Mouse (Mus musculus) splenic B cell, adult 2 months (primary cell): Measurements from ENCODE around the gene Mrpl20.
"Not testable (repeated sequence)": the region's sequence is repeated elsewhere in the genome, so short reads cannot be mapped to it uniquely, and the experiment has no call there.

Experiments
- DNase-seq: peaks from one replicate; pipeline ENCODE4 v3.0.0-alpha.2; 2011; ENCODE audit warnings: low read depth, low spot score
- H3K27me3 ChIP-seq: 2 replicates; pipeline ENCODE4 v1.6.1; 2012; ENCODE audit warnings: mild to moderate bottlenecking, low read length, moderate library complexity, mixed read lengths; ENCODE audit not compliant: control insufficient read depth, poor library complexity, insufficient read depth, severe bottlenecking
- H3K36me3 ChIP-seq: 2 replicates; pipeline ENCODE4 v1.6.1; 2012; ENCODE audit warnings: mild to moderate bottlenecking, low read length, moderate library complexity, mixed read lengths; ENCODE audit not compliant: control insufficient read depth, poor library complexity, insufficient read depth, severe bottlenecking

The Mrpl20 gene

DNA sequence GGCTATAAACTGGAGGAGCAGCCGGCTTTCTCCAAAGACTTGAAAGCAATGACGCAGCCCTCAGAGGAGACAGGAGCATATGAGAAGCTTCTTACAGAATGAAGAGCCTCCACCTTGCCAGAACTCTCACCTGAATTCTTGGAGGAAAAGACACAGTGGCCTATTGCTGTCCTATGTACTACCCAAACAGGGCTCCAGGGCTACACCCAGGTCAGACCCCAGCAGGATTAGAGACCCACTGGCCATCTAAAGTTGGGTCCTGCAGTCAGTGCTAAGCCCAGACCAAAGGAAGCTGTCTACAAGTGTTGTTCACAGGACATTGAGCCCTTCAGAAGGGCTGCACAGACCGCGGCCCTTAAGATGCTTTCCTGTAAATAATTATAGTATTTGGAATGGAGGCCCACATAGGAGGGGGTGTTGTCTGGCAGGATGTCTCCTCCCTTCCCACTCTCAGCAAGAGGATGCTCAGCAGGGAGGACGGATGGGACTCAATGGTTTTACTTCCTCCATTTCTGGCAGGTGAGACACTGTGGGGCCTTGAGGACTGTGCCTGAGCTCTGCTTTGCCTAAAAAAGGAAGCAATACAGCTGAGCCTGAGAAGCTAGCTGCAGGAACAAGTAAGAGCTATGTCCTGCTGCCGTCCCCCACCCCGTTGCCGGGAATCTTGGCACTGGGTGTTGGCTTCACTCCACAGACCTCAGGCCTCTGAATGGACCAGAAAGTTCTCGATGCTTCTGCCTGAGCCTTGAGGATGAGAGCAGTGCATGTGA lies 27.5 kb upstream of the Mrpl20 start:
- H3K36me3 ChIP-seq, result no peaks in the 10 kb centered on the region
- peak; percentile 67 for DNase-seq

DNA sequence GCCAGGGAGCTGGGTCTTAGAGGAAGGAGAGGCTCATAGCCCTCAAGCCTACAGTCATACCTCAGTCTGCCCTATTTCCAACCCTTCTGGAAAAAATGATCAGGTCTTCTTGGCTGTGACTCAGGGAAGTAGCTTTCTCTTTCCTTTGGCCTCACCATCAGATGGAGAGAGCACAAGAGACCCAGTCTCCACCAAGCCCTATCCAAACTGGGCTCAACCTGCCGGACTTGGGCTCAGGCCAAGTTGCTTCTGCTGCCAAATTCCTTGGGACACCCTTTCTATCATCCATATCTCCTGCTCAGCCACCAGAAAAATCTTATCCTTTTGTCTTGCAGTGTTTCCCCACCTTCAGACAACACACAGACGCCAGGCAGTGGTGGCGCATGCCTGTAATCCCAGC lies 26.8 kb upstream of the Mrpl20 start:
- Histone ChIP-seq H3K27me3 (no peaks in the 10 kb centered on the region), H3K36me3 (no peaks in the 10 kb centered on the region)
- DNase-seq, result no peak

More for the DNA sequence above, 27.5 kb upstream of the Mrpl20 start:
- H3K27me3 ChIP-seq, result no peaks in the 10 kb centered on the region

DNA sequence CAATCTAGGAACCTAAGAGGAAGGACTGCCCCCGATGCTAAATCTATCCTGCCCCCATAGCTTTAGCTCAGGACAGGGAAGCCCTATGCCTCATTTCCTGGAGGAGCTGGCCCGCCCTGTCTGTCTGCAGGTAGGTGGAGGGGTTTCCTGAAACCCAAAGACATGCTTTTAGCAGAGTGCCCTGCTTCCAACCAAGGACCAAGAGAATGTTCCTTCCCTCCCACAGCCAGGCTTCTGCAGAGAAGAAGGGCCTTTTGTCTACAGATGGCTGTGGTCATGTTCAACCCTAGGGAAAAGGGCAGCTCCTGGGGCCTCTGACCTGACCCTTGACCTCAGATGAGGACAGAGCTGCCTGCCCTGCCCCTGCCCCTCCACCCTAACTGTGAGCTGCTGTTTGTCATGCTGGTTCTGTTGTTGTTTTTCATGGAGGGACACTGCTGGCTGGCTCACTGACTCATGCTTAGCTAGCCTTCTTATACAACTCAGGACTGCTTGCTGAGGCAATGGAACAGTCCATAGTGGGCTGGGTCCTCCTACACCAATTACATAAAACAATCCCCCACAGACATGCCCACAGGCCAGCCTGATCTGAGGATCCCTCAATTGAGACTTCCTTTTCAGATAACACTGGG lies 25.9 kb upstream of the Mrpl20 start:
- no peak for DNase-seq
- no peaks in the 10 kb centered on the region; the same call in 1 of the 2 replicates for H3K27me3 ChIP-seq

DNA sequence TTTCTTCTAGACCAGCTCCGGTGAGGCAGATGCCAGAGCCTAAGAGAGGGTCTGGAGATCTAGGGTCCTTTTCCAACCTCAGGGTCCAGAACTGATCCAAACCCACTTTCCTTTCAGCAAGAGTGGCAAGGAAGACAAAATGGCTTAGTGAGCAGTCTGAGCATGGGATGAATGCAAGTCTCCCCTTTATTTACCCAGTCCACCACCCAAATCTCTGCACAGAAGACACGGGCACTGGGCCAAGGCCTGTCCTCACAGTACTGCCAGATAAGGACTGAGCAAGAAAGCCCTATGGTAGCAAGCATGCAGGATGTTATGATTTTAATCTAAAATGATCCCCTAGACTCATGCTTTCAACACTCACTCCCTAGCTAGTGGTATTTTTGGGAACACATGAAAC lies 24.9 kb upstream of the Mrpl20 start:
- H3K27me3 ChIP-seq, result no peaks in the 10 kb centered on the region; the same call in 1 of the 2 replicates
- DNase-seq, result no peak
- no peaks in the 10 kb centered on the region for H3K36me3 ChIP-seq

More for the DNA sequence above, 25.9 kb upstream of the Mrpl20 start:
- H3K36me3 ChIP-seq, result no peaks in the 10 kb centered on the region

DNA sequence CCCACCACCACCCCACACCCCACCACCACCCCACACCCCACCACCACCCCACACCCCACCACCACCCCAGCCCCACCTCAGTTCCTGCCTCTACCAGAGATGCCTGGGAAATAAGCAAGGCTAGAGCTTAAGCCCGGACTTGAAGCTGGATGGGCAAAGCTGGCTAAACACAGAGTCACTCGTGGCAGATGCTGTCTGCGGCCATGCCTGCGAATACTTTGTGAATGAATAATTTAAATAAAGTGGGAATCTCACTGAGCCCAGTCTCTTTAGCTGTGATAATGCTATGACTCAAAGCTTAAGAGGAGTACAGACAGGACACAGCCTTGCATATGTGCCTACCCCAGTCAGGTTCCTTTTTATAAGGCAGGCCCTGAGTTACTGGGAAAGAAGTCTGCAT lies 23.2 kb upstream of the Mrpl20 start:
- no peaks in the 10 kb centered on the region; the same call in 1 of the 2 replicates for H3K27me3 ChIP-seq
- DNase-seq, result no peak
- no peaks in the 10 kb centered on the region for H3K36me3 ChIP-seq

DNA sequence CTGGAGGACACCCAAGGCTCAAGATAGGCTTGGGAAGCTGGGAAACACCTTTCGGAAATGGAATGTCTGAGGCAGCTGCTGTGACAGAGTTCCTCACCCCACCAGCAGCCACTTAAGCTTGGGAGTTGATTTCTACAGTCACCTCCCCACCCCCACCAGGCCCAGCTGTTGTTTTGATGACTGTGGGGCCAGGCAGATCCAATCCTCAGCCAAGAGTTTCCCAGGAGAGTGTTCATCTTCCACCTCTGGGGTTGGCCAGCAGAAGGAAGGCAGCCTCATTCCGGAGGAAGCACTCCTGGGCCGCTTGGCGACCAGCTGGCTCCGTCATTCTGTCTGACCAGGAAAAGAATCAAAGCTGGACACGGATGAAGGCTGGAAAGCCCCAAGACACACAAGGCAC lies 21.8 kb upstream of the Mrpl20 start:
- DNase-seq, result no peak

DNA sequence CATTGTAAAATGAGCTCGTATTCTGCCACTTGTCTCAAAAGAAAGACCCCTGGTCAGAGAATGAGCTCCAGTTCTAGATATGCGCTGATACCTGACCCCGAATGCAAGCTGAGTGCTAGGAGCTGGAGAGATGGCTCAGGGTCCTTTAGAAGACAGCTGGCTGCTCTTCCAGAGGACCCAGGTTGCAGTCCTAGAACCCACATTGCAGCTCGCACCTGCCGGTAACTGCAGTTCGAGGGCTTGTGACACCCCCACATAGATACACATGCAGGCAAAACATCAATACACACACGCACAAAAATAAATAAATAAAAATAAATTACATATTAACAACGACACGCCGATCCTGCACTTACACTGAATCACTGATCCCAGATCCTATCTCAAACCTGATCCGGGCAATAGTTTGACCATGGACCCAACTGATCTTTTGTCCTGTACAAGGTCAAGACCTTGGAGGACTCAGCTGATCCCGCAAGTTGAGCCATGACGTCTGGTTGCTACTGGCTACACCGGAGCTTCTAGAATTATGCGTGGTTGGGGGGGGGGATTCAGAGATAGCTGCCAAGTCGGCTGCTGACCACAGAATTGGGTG lies 19.1 kb upstream of the Mrpl20 start:
- Histone ChIP-seq H3K27me3 (no peaks in the 10 kb centered on the region; the same call in 1 of the 2 replicates), H3K36me3 (no peaks in the 10 kb centered on the region)
- no peak for DNase-seq

More for the DNA sequence above, 21.8 kb upstream of the Mrpl20 start:
- Histone ChIP-seq H3K27me3 (no peaks in the 10 kb centered on the region; the same call in 1 of the 2 replicates), H3K36me3 (no peaks in the 10 kb centered on the region)

DNA sequence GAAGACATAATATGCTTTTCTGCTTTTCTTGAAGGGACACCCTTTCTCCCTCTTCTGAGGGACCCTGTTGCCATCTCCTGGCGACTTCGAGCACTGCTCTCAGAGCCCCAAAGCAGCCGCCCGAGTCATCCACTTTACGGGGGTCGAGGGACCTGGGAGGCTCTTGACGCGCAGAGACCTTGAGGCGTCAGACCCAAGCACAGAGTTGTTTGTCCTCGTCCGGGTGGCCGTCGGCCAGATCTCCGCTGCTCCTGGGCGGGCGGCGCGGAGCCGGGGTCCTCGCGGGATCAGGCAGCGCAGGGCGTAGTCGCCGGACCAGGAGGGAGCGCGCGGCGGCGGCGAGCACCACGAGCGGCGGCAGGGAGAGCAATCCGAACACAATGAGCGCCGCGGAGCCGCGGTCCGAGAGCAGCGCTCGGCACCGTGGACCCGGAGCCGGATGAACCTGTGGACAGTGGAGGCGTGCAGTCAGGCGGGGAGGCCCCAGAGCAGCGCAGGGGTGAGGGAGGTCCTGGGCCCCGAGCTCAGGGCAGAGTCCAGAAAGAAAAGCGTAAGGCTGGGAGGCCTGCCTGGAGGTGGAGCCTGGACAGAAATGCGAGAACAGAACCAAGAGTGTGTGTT lies 18.5 kb upstream of the Mrpl20 start:
- Histone ChIP-seq H3K27me3 (no peaks in the 10 kb centered on the region; the same call in 1 of the 2 replicates), H3K36me3 (no peaks in the 10 kb centered on the region)
- DNase-seq, result peak; percentile 77

DNA sequence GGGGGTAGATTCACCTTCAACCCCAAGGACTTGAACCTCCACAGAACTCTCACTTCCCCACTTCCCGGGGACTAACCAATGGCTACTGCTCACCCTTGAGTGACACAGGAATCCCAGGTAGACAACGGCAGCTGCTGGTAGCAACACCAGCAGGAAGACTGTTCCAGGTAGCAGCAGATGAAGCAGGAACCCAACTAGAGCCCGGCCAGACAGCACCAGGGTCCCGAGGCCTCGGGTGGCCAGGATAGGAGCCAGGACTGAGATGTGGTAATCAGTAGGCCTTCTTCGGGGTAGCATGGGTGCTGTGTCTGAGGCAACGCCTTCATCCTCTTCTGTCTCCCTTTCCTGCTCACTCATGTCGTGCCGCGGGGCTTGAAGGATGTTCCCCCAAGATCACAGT lies 17.4 kb upstream of the Mrpl20 start:
- no peak for DNase-seq
- Histone ChIP-seq H3K36me3 (no peaks in the 10 kb centered on the region), H3K27me3 (no peaks in the 10 kb centered on the region; the same call in 1 of the 2 replicates)

DNA sequence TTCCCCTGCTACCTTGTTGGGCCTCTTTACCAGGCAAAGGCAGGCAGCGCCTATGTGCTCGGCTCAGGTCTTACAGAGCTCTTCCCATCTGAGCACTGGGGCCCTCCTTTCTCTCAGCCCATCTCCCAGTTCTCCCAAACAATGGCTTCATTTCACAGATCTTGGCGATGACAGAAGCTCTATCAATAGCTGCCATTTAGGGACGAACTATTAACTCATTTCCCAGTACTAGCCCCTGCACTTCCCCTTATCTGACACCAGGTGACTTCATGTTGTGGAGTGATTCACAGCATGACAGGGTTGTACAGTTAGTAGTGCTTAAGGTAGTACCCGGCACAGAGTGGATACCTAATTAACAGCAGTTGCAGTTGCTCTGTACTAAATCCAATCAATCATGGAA lies 16.9 kb upstream of the Mrpl20 start, which contains the start of gene Tmem88b:
Gene Tmem88b, minus strand, starts transcription at position 56 of the 400 bp plus-strand sequence.
- Histone ChIP-seq H3K36me3 (no peaks in the 10 kb centered on the region), H3K27me3 (no peaks in the 10 kb centered on the region; the same call in 1 of the 2 replicates)
- DNase-seq, result no peak

DNA sequence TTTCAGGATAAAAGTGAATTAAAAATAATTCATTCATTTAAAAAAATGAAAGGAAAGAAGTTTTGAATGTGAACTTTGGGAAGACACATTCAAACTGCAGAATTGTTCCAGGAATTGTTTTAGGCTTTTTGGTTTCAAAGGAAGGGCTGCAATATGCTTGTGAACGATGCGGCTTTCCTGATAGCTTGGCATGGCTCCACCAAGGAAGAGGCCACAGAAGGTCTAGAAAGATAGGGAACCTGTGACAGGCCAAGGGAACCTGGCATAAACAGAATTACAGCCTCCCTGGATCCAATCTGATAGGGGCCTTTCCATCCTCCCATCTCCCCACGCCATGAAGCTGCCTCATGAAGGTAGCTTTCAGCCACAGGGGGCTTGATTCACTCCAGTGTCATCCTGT lies 14.4 kb upstream of the Mrpl20 start:
- DNase-seq, result no peak
- H3K36me3 ChIP-seq, result no peaks in the 10 kb centered on the region

DNA sequence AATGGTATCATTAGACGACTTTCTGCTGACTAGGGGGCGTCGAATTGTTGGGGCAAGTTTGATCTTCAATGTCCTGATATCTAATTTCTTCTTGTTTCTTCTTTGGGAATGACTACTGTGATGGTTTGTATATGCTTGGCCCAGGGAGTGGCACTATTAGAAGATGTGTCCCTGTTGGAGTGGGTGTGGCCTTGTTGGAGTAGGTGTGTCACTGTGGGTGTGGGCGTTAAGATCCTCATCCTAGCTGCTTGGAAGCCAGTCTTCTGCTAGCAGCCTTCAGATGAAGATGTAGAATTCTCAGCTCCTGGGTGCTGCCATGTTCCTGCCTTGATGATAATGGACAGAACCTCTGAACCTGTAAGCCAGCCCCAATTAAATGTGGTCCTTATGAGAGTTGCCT lies 13.8 kb upstream of the Mrpl20 start:
- not testable (repeated sequence) for DNase-seq, H3K27me3 ChIP-seq, H3K36me3 ChIP-seq

More for the DNA sequence above, 14.4 kb upstream of the Mrpl20 start:
- H3K27me3 ChIP-seq, result peaks cover 3% of the 10 kb centered on the region; the same call in 1 of the 2 replicates

DNA sequence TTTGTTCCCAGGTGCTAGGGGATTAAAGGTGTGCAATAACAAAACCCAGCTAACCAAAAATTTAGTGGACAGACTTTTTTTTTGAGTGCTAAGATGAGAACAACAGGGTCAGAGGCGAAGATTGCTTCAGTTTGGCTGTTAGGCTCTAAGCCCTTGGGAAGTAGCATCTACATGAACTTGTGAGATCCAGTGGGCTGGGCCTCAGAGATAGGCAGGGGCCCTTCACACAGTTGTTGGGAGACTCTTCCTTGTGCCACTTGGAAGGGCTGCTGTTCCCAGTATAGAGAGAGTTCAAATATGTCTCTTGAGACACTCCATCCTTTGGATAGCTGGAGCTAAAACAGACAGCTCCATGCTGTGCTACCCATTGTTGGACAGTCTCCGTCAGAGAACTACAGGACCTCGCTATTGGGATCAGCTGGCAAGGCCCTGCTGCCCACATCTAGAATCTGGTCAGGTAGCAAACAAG lies 12.6 kb upstream of the Mrpl20 start, which contains the start of gene Ankrd65:
Gene Ankrd65, plus strand, starts transcription at position 419 of the 469 bp plus-strand sequence.
- no peak for DNase-seq
- peaks cover 3% of the 10 kb centered on the region; the same call in 1 of the 2 replicates for H3K27me3 ChIP-seq
- H3K36me3 ChIP-seq, result no peaks in the 10 kb centered on the region

DNA sequence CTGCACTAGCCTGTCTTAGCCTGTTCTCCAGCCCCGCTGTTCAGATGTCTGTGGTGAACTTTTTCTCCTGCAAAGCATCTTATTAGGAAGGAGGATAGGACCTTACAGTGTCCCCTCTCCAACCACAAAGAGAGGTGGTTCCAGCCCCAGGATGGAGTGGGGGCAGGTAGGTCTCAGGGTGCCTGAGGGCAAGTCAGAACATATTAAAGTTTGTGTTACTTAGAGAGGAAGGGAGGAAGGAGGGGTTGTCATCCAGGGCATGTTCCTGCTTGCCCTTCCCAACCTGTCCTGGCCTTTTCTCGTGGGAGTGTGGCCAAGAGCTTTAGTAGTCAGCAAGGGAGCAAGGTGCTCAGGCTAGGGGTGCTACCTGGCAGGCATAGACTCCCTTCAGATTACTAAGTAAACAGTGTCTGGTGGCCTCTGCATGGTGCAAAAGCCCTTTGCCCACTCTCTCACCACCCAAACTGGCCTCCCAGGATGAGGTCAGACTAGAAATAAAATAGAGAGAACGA lies 12.0 kb upstream of the Mrpl20 start:
- Histone ChIP-seq H3K36me3 (no peaks in the 10 kb centered on the region), H3K27me3 (peaks cover 3% of the 10 kb centered on the region; the same call in 1 of the 2 replicates)
- DNase-seq, result no peak
